Mouse (Mus musculus): ENCODE data around the gene Unc5c. TPM values are rescaled to one million over a fixed set of nuclear protein-coding genes. Genes with fewer than 3 reads are reported as not detected.

The Unc5c gene
- polyA plus RNA-seq, 1 experiment from 2014 or later = 6.9 TPM

- Histone ChIP-seq H3K4me1 (no peaks in the 10 kb centered on the region), H3K9me3 (no peaks in the 10 kb centered on the region), H3K36me3 (no peaks in the 10 kb centered on the region), H3K27ac (replicated peaks) (no peak overlapping the region), H3K27me3 (no peaks in the 10 kb centered on the region), H3K9ac (replicated peaks) (no peak overlapping the region), H3K4me2 (replicated peaks) (no peak overlapping the region), H3K4me3 (no peak overlapping the region)
- WGBS = 88% methylated on average over 2 of the region's 2 CpGs
- no peak for ATAC-seq (replicated peaks)
Observed at GRCm38 (mm10) chr3:141483665-141484431, 18.8 kb downstream of the Unc5c start.

DNA sequence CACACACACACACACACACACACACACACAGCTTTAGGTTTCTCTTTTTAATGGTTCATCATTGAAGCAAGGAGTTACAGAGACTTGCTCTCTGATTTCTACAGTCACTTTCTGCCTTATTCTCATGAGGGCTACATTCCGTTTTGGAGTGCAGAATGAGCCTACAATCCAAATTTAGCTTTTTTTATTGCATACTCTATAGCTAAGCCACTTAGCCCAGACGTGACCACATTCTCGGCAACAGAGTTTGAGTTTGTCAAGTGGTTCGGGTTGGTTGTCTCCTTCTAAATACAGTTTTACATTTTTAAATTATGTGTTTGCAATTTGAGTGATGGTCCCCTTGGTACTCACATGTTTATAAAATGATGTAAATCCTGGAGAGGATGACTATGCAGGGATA lies 20.2 kb downstream of the Unc5c start:
- H3K4me1 ChIP-seq = no peaks in the 10 kb centered on the region
- H3K9me3 ChIP-seq = no peaks in the 10 kb centered on the region
- no peak overlapping the region for H3K4me3 ChIP-seq
- 89% methylated on average over 4 of the region's 4 CpGs for WGBS
- no peak overlapping the region for H3K27ac ChIP-seq (replicated peaks)
- no peak overlapping the region for H3K4me2 ChIP-seq (replicated peaks)
- no peak overlapping the region for H3K9ac ChIP-seq (replicated peaks)
- no peaks in the 10 kb centered on the region for H3K36me3 ChIP-seq
- no peaks in the 10 kb centered on the region for H3K27me3 ChIP-seq
- no peak for ATAC-seq (replicated peaks)

- Histone ChIP-seq H3K4me2 (replicated peaks) (no peak overlapping the region), H3K9me3 (no peaks in the 10 kb centered on the region), H3K36me3 (no peaks in the 10 kb centered on the region), H3K9ac (replicated peaks) (no peak overlapping the region), H3K27ac (replicated peaks) (no peak overlapping the region), H3K27me3 (no peaks in the 10 kb centered on the region), H3K4me3 (no peak overlapping the region), H3K4me1 (peaks cover 10% of the 10 kb centered on the region; the same call in 1 of the 2 replicates)
- WGBS = 89% methylated on average over 1 of the region's 1 CpGs
- no peak for ATAC-seq (replicated peaks)
Observed at GRCm38 (mm10) chr3:141490647-141491046, 25.6 kb downstream of the Unc5c start.

- no peak for ATAC-seq (replicated peaks)
- H3K9ac ChIP-seq (replicated peaks) = no peak overlapping the region
- H3K4me1 ChIP-seq = peaks cover 10% of the 10 kb centered on the region; the same call in 1 of the 2 replicates
- no peaks in the 10 kb centered on the region for H3K9me3 ChIP-seq
- no peaks in the 10 kb centered on the region for H3K36me3 ChIP-seq
- H3K4me2 ChIP-seq (replicated peaks) = no peak overlapping the region
- H3K27ac ChIP-seq (replicated peaks) = no peak overlapping the region
- whole genome bisulfite sequencing = 35% methylated on average over 5 of the region's 5 CpGs
- H3K4me3 ChIP-seq = no peak overlapping the region
- no peaks in the 10 kb centered on the region for H3K27me3 ChIP-seq
Observed at GRCm38 (mm10) chr3:141491272-141491950, 26.4 kb downstream of the Unc5c start.

DNA sequence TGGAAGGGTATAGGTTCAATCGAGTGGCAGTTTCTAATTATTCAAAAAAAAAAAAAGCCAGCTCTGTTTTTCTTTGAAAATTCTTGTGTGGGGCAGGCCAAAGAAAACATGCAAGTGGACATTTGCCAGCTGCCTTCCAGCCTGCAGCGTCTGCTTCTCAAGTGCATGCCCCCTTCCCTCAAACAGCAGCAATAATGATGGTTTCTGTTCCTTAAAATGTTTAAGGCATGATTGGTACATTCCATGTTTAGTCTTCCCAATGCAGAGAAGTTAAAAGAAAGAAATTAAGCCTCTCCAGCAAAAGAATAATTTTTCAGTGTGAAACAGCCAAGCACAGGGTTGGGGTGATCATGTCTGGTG lies 26.9 kb downstream of the Unc5c start:
- Histone ChIP-seq H3K9me3 (no peaks in the 10 kb centered on the region), H3K4me3 (no peak overlapping the region), H3K4me1 (peaks cover 10% of the 10 kb centered on the region; the same call in 1 of the 2 replicates), H3K27ac (replicated peaks) (no peak overlapping the region), H3K4me2 (replicated peaks) (no peak overlapping the region), H3K9ac (replicated peaks) (no peak overlapping the region), H3K27me3 (no peaks in the 10 kb centered on the region), H3K36me3 (no peaks in the 10 kb centered on the region)
- ATAC-seq (replicated peaks) = no peak
- 16% methylated on average over 2 of the region's 2 CpGs for WGBS

DNA sequence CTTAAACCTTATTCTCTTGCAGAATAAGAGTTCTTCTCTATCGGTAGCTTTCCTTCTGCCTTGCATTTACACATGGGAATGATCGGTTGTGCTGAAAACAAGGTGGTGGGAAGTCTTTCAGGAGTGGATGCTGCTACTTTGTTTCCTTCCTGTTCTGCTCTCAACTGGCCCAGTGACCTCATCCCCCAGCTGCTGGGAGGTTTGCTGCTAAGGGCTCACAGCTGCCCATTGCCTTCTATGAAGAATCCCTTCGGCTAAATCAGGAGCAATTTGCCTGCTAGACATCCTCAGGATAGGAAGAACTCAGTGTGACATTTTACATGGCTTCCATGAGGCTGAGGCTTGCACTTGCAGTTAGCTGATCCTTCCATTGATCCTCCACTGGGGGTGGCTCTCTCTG lies 28.0 kb downstream of the Unc5c start:
- H3K9me3 ChIP-seq = no peaks in the 10 kb centered on the region
- no peaks in the 10 kb centered on the region for H3K27me3 ChIP-seq
- H3K36me3 ChIP-seq = no peaks in the 10 kb centered on the region
- ATAC-seq (replicated peaks) = no peak
- no peak overlapping the region for H3K9ac ChIP-seq (replicated peaks)
- peaks cover 10% of the 10 kb centered on the region; the same call in 1 of the 2 replicates for H3K4me1 ChIP-seq
- H3K27ac ChIP-seq (replicated peaks) = no peak overlapping the region
- no peak overlapping the region for H3K4me3 ChIP-seq
- no peak overlapping the region for H3K4me2 ChIP-seq (replicated peaks)
- 82% methylated on average over 3 of the region's 3 CpGs for WGBS

- WGBS = 78% methylated on average over 4 of the region's 4 CpGs
- no peaks in the 10 kb centered on the region for H3K4me1 ChIP-seq
Observed at GRCm38 (mm10) chr3:141498348-141499056, 33.5 kb downstream of the Unc5c start.

GRCm38 (mm10) chr3:141501845-141502505 lies 37.0 kb downstream of the Unc5c start:
- no peaks in the 10 kb centered on the region for H3K36me3 ChIP-seq
- ATAC-seq (replicated peaks) = no peak
- WGBS = 55% methylated on average over 4 of the region's 4 CpGs
- H3K27ac ChIP-seq (replicated peaks) = no peak overlapping the region
- H3K4me3 ChIP-seq = no peak overlapping the region
- no peak overlapping the region for H3K4me2 ChIP-seq (replicated peaks)
- H3K9ac ChIP-seq (replicated peaks) = no peak overlapping the region
- H3K9me3 ChIP-seq = no peaks in the 10 kb centered on the region
- H3K27me3 ChIP-seq = no peaks in the 10 kb centered on the region
- H3K4me1 ChIP-seq = no peaks in the 10 kb centered on the region

More at GRCm38 (mm10) chr3:141498348-141499056, 33.5 kb downstream of the Unc5c start:
- no peak for ATAC-seq (replicated peaks)
- Histone ChIP-seq H3K4me3 (no peak overlapping the region), H3K4me2 (replicated peaks) (no peak overlapping the region), H3K27me3 (no peaks in the 10 kb centered on the region), H3K27ac (replicated peaks) (no peak overlapping the region), H3K9me3 (no peaks in the 10 kb centered on the region), H3K36me3 (no peaks in the 10 kb centered on the region), H3K9ac (replicated peaks) (no peak overlapping the region)

- Histone ChIP-seq H3K4me3 (no peak overlapping the region), H3K36me3 (no peaks in the 10 kb centered on the region), H3K9ac (replicated peaks) (no peak overlapping the region), H3K4me2 (replicated peaks) (no peak overlapping the region), H3K4me1 (no peaks in the 10 kb centered on the region), H3K27ac (replicated peaks) (no peak overlapping the region), H3K27me3 (no peaks in the 10 kb centered on the region), H3K9me3 (no peaks in the 10 kb centered on the region)
- WGBS = 95% methylated on average over 3 of the region's 3 CpGs
- ATAC-seq (replicated peaks) = no peak
Observed at GRCm38 (mm10) chr3:141503331-141503730, 38.3 kb downstream of the Unc5c start.

GRCm38 (mm10) chr3:141509772-141510171 lies 44.8 kb downstream of the Unc5c start:
- no peak overlapping the region for H3K4me2 ChIP-seq (replicated peaks)
- H3K9me3 ChIP-seq = no peaks in the 10 kb centered on the region
- no peaks in the 10 kb centered on the region for H3K4me1 ChIP-seq
- H3K36me3 ChIP-seq = no peaks in the 10 kb centered on the region
- 11% methylated on average over 1 of the region's 1 CpGs for WGBS
- H3K9ac ChIP-seq (replicated peaks) = no peak overlapping the region
- H3K27ac ChIP-seq (replicated peaks) = no peak overlapping the region
- no peak overlapping the region for H3K4me3 ChIP-seq
- no peak for ATAC-seq (replicated peaks)
- no peaks in the 10 kb centered on the region for H3K27me3 ChIP-seq

- no peaks in the 10 kb centered on the region for H3K36me3 ChIP-seq
- no peak overlapping the region for H3K4me2 ChIP-seq (replicated peaks)
- H3K4me1 ChIP-seq = no peaks in the 10 kb centered on the region
- no peak for ATAC-seq (replicated peaks)
- H3K27ac ChIP-seq (replicated peaks) = no peak overlapping the region
- H3K9me3 ChIP-seq = no peaks in the 10 kb centered on the region
- H3K27me3 ChIP-seq = no peaks in the 10 kb centered on the region
- WGBS = 73% methylated on average over 5 of the region's 5 CpGs
- H3K9ac ChIP-seq (replicated peaks) = no peak overlapping the region
- no peak overlapping the region for H3K4me3 ChIP-seq
Observed at GRCm38 (mm10) chr3:141511253-141512038, 46.4 kb downstream of the Unc5c start.
